Mouse (Mus musculus) adrenal gland, postnatal 36 days (tissue): ENCODE results near the gene Gm17416. TPM values are rescaled to one million over a fixed set of nuclear protein-coding genes. Genes with fewer than 3 reads are reported as not detected.

Source experiments
- DNase-seq, 2 experiments: peaks; one replicate each; pipeline ENCODE4 v3.0.0; 2021; ENCODE audit warnings: mixed read lengths in 1 of 2
- long read RNA-seq, 2 experiments: library from polyadenylated mRNA; stranded (forward); transcript quantifications; one replicate each; pipeline ENCODE4 v2.0.0; 2021; ENCODE audit warnings: borderline sequencing depth in 2 of 2
- total RNA-seq, 2 experiments: library from RNA; stranded (reverse); gene quantifications; 2 replicates each; pipeline ENCODE4 v1.2.3; 2021

The Gm17416 gene
- not detected for total RNA-seq
- long read RNA-seq, experiment 1, result 0 reads
- long read RNA-seq, experiment 2, result 0 reads

- no peak for DNase-seq
Observed at GRCm38 (mm10) chr2:152569038-152569437, at the start of gene Gm17416. Gm17416 (plus strand) TSS chr2:152569338.

- no peak for DNase-seq
Observed at GRCm38 (mm10) chr2:152539944-152540710, 29.0 kb upstream of the Gm17416 start, which contains the start of gene Defb29. Defb29 (minus strand) TSS chr2:152540098.

- DNase-seq, result no peak
Observed at GRCm38 (mm10) chr2:152541979-152542378, 27.2 kb upstream of the Gm17416 start.

- DNase-seq, result no peak
Observed at GRCm38 (mm10) chr2:152542897-152543296, 26.2 kb upstream of the Gm17416 start.

GRCm38 (mm10) chr2:152543478-152543877 lies 25.7 kb upstream of the Gm17416 start:
- DNase-seq, result no peak

- peak; percentile 64 to 74 for DNase-seq
Observed at GRCm38 (mm10) chr2:152544691-152545090, 24.4 kb upstream of the Gm17416 start.

GRCm38 (mm10) chr2:152548124-152548523 lies 21.0 kb upstream of the Gm17416 start:
- no peak for DNase-seq

- DNase-seq, result peak; percentile 67 to 82
Observed at GRCm38 (mm10) chr2:152553774-152554423, 15.2 kb upstream of the Gm17416 start.

GRCm38 (mm10) chr2:152556655-152557054 lies 12.5 kb upstream of the Gm17416 start:
- no peak for DNase-seq

- DNase-seq, result no peak
Observed at GRCm38 (mm10) chr2:152569881-152570280, 743 bp downstream of the Gm17416 start.

- no peak for DNase-seq
Observed at GRCm38 (mm10) chr2:152570313-152570712, 1.2 kb downstream of the Gm17416 start.

- DNase-seq, result peak in 1 of 2 experiments; percentile 12
Observed at GRCm38 (mm10) chr2:152572114-152572794, 3.1 kb downstream of the Gm17416 start, which contains the start of gene Defb21. Defb21 (plus strand) TSS chr2:152572744.

- no peak for DNase-seq
Observed at GRCm38 (mm10) chr2:152573484-152573883, 4.3 kb downstream of the Gm17416 start.

- peak in 1 of 2 experiments; percentile 18 for DNase-seq
Observed at GRCm38 (mm10) chr2:152580107-152580506, 11.0 kb downstream of the Gm17416 start, which contains the start of gene Defb19. Defb19 (minus strand) TSS chr2:152580312.

- no peak for DNase-seq
Observed at GRCm38 (mm10) chr2:152580612-152581011, 11.5 kb downstream of the Gm17416 start.

GRCm38 (mm10) chr2:152586926-152587560 lies 17.9 kb downstream of the Gm17416 start:
- DNase-seq, result peak in 1 of 2 experiments; percentile 57

GRCm38 (mm10) chr2:152588450-152588849 lies 19.3 kb downstream of the Gm17416 start:
- DNase-seq, result no peak

GRCm38 (mm10) chr2:152589021-152589420 lies 19.9 kb downstream of the Gm17416 start:
- no peak for DNase-seq

- DNase-seq, result no peak
Observed at GRCm38 (mm10) chr2:152599299-152599698, 30.2 kb downstream of the Gm17416 start, which contains the start of gene Defb45. Defb45 (minus strand) TSS chr2:152599399.

GRCm38 (mm10) chr2:152600076-152600475 lies 30.9 kb downstream of the Gm17416 start:
- peak; percentile 34 to 39 for DNase-seq

GRCm38 (mm10) chr2:152601275-152601960 lies 32.3 kb downstream of the Gm17416 start:
- no peak for DNase-seq
